Mouse (Mus musculus) gastrocnemius, postnatal 4 days (tissue): ENCODE measurements around the gene Olfr1122. TPM values are rescaled to one million over a fixed set of nuclear protein-coding genes. Genes with fewer than 3 reads are reported as not detected.
"Not testable (repeated sequence)": the region's sequence is repeated elsewhere in the genome, so short reads cannot be mapped to it uniquely, and the experiment has no call there.

Experiments used
- DNase-seq, 2 experiments: peaks; one replicate each; pipeline ENCODE4 v3.0.0; 2021 to 2022; ENCODE audit warnings: low spot score in 2 of 2, mixed read lengths in 2 of 2
- long read RNA-seq, 2 experiments: library from polyadenylated mRNA; stranded (forward); transcript quantifications; one replicate each; pipeline ENCODE4 v2.0.0; 2021
- total RNA-seq, 2 experiments: library from RNA; stranded (reverse); gene quantifications; 2 replicates each; pipeline ENCODE4 v1.2.3; 2021

Olfr1122 gene
- total RNA-seq = under 1 TPM in 1 of 2 experiments, not detected in 1; 0.05 TPM
- long read RNA-seq, experiment 1 = 0 reads
- long read RNA-seq, experiment 2 = 0 reads

GRCm38 (mm10) chr2:87385549-87385948, at the start of gene Olfr1122:
TSS of gene Olfr1122 (plus strand) at chr2:87385849.
- DNase-seq = no peak

DNA sequence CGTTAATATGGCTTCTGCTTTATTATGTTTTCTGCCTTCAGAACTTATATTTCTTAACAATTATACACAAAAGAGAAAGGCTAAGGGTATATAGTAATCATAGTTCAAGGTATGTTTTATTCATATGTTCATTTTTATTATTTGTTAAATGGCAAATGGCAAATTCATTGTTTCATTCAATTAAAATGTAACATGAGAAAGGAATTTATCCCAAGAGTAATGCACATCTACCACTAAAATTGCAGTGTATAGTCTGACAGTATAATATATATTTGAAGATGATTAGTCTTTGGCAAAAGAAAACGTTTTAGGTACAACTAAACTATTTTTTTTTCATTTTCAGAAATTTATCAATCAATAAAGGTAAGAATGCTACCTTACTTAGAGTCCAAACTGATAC, 31.1 kb upstream of the Olfr1122 start, which contains the start of gene Olfr1120:
Gene Olfr1120 (plus strand): TSS at position 301 of the 400 bp plus-strand sequence.
- no peak for DNase-seq

GRCm38 (mm10) chr2:87360121-87360520, 25.5 kb upstream of the Olfr1122 start:
- not testable (repeated sequence) for DNase-seq

DNA sequence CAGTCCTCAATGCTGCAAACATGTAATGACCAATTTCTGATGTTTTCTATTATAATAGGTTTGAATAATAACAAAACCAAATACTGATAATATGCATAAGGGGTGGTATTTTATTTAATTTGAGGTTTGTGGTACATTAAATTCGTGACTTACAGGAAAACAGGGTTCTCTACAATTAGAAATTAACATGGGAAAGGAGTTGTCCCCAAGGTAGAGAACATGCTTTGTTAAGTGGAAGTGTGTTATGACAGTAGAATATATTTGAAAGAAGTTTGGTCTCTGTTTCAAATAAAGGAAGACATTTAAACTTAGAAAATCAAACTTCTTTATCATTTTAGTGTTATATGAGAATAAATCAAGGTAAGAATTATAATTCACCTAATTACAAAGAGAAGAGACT, 16.1 kb upstream of the Olfr1122 start, which contains the start of gene Olfr1121:
Gene Olfr1121 (plus strand): TSS at position 301 of the 400 bp plus-strand sequence.
- no peak for DNase-seq

GRCm38 (mm10) chr2:87371726-87372125, 13.9 kb upstream of the Olfr1122 start:
- DNase-seq = no peak

DNA sequence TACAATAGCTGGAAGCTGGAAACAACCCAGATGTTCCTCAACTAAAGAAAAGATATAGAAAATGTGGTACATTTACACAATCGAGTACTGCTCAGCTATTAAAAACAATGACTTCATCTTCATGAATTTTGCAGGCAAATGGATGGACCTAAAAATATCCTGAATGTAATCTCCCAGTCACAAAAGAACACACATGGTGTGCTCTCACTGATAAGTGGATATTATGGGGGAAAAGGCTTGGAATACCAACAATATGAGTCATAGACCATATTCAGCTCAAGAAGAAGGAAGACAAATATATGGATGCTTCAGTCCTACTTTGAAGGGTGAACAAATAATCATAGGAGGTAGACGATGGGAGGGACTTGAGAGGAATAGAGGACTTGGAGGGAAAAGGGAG, 1.7 kb upstream of the Olfr1122 start:
- DNase-seq = no peak

- not testable (repeated sequence) for DNase-seq
Observed at GRCm38 (mm10) chr2:87393605-87394004, 8.0 kb downstream of the Olfr1122 start.

GRCm38 (mm10) chr2:87394686-87395085, 9.0 kb downstream of the Olfr1122 start:
- not testable (repeated sequence) for DNase-seq

- no peak for DNase-seq
Observed at GRCm38 (mm10) chr2:87416335-87416734, 30.7 kb downstream of the Olfr1122 start, which contains the start of gene Olfr1123. TSS of gene Olfr1123 (plus strand) at chr2:87416635.

- no peak for DNase-seq
Observed at GRCm38 (mm10) chr2:87429975-87430374, 44.3 kb downstream of the Olfr1122 start, which contains the start of gene Olfr1124. TSS of gene Olfr1124 (plus strand) at chr2:87430275.

DNA sequence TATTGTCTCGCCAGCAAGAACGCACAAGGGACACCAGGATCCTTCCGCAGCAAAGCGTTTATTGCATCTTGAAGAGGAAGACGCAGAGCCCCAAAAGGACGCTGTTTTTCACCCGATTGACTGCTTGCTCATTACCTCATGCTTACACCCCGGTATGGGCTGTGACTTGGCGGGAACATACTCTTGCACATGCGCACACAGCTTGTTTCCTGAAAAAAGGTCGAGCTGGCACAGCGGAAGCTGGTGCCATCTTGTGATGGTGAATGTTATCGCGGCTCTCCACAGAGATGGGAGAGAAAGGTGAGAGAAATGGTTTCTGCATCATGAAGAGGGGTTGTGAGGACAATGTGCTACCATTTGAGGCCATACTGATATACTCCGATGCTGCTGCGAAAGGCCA, 52.1 kb downstream of the Olfr1122 start:
- DNase-seq = no peak

Other genes starting within 250 kb of the Olfr1122 start
- not detected for gene Olfr1110, start 245.5 kb upstream of the Olfr1122 start, total RNA-seq
- not detected for gene Olfr1111, start 233.2 kb upstream of the Olfr1122 start, total RNA-seq
- not detected for gene Olfr1112, start 198.1 kb upstream of the Olfr1122 start, total RNA-seq
- not detected for gene Olfr1113, start 176.9 kb upstream of the Olfr1122 start, total RNA-seq
- not detected for gene Olfr1115, start 137.8 kb upstream of the Olfr1122 start, total RNA-seq
- gene Olfr1116, start 118.3 kb upstream of the Olfr1122 start, total RNA-seq = not detected
- not detected for gene Olfr1118, start 78.3 kb upstream of the Olfr1122 start, total RNA-seq
- gene Olfr1120, start 31.0 kb upstream of the Olfr1122 start, total RNA-seq = not detected
- gene Olfr1121, start 16.0 kb upstream of the Olfr1122 start, total RNA-seq = not detected
- not detected for gene Olfr1123, start 30.8 kb downstream of the Olfr1122 start, total RNA-seq
- gene Olfr1124, start 44.4 kb downstream of the Olfr1122 start, total RNA-seq = not detected
- not detected for gene Olfr1126, start 68.1 kb downstream of the Olfr1122 start, total RNA-seq
- not detected for gene Pramel7, start 111.2 kb downstream of the Olfr1122 start, total RNA-seq
- not detected for gene Pramel6, start 120.7 kb downstream of the Olfr1122 start, total RNA-seq
- not detected for gene Olfr153, start 145.9 kb downstream of the Olfr1122 start, total RNA-seq
- not detected for gene Olfr1128, start 159.7 kb downstream of the Olfr1122 start, total RNA-seq
- gene Olfr1129, start 188.1 kb downstream of the Olfr1122 start, total RNA-seq = not detected
- gene Olfr1130, start 220.4 kb downstream of the Olfr1122 start, total RNA-seq = not detected
- gene Olfr1131, start 241.3 kb downstream of the Olfr1122 start, total RNA-seq = not detected